Mouse (Mus musculus) urinary bladder, postnatal 25 days (tissue): ENCODE measurements around the gene Pcdh7.
A peak's percentile ranks its signal among the peaks of the same experiment; 100 is the strongest.

Experiments used
- DNase-seq: peaks from one replicate; pipeline ENCODE4 v3.0.0; 2022; ENCODE audit warnings: low spot score

The Pcdh7 gene

DNA sequence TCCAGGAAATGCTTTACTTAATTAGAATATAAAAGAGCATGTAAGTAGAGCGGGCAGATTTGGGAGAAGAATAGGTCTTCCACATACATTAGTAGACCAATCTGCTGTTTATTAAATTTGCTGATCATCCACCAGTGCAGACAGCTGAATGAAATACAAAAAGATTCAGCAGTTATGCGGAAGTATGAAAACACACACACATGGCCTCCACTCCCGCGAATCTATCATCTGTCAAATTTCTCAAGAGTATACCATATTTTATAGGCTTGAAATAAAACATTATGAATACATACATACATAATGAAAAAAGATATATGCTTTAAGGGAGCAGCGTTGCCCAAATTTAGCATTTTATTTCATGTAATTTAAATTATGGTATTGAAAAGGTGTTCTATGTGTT is 213.6 kb downstream of the Pcdh7 start:
- DNase-seq, result no peak

DNA sequence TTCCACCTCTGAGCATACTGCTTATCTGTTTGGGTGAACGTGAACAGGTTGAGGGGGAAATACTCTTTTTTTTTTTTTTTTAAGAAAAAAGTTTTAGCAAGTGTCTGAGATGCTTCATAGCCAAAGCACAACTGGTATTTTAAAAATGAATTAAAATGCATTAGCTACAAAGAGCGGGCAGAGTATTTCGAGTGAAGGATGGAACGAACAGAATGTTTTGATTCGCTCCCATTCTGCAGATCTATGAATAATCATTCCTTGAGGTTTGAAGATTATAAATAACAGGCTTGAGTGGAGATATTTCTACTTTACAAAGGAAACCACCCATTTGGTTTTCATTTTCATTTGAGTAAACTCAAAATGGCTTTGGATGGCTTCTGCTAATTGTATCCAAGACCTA is 214.0 kb downstream of the Pcdh7 start:
- DNase-seq, result no peak

DNA sequence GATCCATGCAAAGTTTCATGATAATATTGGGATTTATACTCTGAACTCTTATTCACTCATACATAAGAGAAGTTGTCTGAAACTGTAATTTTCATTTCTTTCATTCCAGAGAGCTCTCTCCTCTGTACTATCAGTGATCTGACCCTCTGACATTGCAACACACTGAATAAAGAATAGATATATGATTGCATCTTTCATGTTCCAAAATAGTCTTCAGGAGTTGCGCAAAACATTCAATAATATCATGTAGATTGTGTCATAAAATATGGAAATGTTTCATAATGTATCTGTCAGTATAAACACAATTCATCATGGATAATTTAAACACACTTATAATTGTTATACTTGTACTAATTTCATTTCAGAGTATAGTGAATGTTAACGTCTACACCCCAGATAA is 216.9 kb downstream of the Pcdh7 start:
- DNase-seq, result no peak

DNA sequence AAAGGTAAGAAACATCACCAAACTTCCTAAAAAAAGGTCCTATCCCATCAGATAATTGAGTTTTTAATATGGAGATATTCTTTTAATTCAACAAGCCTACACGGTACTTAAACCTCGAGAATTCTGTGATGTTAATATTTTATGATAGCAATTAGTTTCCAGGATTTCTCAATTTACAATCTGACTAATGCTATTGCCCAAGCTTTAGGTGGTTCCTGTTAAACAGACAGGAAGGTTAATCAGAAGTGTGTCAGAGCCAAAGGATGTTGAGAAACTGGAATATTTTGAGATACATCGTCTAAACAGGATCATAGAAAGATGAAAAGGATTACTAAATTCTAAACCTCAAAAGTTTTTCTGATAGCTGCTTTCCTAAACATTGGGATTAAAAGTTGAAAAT is 222.7 kb downstream of the Pcdh7 start:
- no peak for DNase-seq

DNA sequence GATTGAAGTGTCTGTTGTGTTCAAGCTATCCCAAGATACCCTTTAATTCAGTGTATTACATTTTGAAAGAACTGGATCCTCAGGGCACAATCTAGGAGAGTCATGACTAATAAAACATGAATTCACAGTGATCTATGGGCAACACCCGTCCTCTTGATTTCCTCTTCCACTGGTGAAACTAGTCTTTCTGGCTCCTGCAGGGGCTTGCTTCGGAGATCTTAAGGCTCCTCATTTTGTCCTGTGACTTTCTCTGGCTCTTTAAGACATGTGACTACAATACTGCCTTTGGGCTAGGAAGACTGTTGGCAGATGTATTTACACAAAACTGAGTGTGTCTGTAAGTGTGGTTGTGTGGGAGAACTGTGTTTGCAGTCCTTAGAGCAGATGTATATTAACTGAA is 225.4 kb downstream of the Pcdh7 start:
- DNase-seq, result peak; percentile 13

DNA sequence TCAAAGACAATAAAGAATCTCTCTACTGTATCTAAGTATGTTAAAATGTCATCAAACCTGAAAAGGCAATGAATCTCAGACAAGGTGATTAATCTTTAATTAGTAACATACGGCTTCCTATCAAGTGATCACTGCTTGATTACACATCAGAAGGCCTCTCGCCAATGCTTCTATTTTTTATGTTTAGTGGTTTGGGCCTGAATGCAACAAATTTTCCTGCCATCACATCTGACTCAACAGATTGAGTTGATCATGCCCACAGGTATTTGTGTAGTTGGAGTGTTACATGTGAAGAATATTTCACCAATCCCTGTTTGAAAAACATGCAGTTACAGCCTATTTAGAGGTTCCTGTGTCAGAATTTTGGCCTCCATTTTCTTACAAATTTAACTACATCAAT is 225.8 kb downstream of the Pcdh7 start:
- DNase-seq, result no peak

DNA sequence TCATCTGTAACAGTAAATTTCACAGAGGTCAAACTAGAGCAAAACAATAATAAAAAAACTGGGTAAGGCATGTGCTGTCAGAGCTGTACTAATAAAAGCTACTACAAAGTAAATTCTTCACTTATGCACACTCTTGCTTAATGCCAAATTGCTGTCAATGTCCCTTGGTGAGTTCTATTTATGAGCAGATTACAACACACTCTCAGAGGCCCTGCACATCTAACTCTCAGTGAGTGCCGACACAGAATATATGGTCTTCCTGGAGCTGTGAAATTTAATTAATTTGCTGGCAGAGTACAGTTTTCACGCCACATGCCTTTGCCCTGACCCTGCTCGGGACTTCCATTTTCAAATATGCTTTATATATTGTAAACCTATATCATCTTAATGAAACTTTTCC is 227.7 kb downstream of the Pcdh7 start:
- DNase-seq, result no peak

DNA sequence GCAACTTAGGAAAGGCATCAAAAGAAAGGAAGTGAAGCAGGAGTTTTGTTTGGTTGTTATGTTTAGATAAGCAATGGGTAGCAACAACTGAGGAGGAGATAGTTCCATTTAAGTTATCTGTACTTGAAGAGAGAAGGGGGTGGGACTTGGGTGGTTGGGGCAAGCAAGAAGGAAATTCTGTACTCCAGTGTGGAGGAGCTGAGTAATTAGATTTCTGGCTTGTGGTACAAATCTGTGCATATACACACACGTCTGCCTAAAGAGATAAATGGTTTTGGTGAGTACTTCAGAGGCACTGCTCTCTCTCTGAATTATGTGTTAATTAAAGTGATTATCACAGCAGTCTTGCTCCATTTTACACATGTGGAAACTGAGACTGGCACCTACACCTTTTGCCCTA is 241.6 kb downstream of the Pcdh7 start:
- DNase-seq, result no peak

DNA sequence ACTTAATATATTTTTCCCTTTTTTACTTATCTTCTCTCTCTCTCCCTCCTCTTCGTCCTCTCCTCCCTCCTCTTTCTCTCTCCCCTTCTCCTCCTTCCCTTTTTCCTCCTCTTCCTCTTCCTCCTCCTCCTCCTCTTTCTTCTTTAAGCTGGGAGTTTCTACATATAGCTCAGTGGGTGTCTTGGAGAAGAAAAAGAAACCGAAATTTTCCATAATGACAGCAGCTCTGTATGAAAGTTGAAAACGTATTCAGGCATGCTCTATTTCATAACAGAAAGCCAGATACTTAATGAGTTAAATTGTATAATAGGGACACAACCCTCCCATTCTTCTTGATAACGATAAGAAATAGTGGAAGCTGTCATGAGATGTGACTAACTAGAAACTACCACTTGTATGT is 246.0 kb downstream of the Pcdh7 start:
- no peak for DNase-seq

DNA sequence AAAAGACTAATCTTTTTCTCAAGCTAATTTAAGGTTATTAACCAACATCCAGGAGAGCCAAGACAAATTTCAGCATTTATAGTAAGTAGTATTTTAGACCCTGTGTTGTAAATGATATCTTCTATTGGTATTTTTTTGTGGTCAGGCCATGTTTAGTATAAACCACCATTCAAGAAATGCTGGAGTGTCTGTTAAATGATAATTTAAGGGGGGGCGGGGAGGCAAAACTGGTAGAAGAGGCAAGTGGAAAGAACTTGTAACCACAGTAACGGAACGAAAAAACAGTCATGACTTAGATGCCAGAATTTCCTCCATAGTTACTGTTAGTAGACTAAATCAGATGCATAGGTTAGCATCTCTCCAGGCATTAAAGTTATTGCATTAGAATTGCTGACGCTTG is 246.4 kb downstream of the Pcdh7 start:
- DNase-seq, result no peak

DNA sequence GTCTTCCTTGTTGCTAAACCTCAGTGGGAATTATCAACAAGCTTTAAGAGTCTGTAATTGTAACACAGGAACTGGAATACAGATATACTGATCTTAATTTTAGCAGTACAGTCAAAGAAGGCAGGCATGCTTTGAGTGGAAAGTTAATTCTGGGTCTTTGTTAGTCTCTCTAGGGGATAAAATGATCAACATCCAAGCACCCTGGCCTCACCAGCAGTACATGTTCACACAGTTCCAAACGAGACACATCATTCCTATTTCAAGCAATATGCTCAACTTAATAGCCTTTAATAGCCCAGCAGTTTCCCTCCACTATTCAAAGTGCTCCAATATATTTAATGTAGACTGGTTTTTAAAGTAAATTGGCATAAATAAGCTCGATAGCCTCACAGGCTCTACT is 275.8 kb downstream of the Pcdh7 start:
- no peak for DNase-seq

DNA sequence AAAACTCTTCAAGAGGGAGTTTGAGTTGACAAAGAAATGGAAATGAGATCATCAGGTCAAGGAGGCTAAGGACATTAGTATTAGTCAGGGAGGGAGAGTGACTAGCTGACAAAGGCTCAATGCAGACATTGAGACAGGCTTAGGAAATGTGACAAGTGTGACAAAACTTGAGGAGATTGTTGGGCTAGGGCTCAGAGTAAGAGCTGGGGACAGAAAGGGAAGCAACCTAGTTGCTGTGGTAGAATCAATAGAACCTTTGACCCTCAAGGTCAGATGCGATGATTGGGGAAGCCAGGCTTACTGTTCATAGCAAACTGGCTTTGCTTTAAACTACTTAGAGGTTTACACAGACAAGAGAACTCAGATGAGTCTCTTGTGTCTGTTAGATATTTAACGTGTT is 303.6 kb downstream of the Pcdh7 start:
- DNase-seq, result no peak

DNA sequence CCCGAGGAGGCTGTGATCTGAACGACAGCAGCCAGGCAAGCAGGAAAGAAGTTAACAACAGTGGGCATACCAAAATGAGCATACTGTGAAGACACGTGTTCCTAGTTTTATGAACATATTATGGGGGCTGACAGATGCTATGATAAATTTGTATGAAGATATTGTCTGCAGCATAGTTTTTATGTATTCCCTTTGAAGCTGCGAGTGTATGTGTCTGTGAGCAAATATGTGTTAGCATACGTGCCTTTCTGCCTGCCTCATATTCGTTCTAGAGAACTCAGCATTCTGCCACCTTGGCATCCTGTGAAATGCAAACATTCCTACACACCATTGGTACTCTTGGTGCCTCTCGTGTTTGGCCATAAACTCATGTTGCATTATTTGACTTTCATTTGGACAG is 307.4 kb downstream of the Pcdh7 start:
- DNase-seq, result no peak

DNA sequence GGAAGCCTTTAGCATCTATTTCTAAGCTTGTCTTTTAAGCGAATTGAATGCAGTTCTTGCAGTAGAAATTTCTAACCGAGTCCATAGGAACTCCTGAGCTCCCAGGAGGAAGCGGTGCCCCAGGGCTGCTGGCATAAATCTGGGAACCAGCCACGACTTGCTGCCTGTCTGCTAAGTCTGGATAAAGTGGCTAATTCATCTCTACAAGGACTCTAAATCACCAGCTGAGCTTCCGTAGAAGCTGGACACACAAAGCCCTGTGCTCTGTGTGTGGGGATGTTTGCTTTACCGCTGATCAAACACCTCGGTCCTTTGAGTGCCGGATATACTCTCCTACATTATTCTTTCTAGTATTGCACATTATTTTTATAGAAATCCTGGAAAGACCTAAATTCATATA is 308.0 kb downstream of the Pcdh7 start:
- DNase-seq, result no peak

DNA sequence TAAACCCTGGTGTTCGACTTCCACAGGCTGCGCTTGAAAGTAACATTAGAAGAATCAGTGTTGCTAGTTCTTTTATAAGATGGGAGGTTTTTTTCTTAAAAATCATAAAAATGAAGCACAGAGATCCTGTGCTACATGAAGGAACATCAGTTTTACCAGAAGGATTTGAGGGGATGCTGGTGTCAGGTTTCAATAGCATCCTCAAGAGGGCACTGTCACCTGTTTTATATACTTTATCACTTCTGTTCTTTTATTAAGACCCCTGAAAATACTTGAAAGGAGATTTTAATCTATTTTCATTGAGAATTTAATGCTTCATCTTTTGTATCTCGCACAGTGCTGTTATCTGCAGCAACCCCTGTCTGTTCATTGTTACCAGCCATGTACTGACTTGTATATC is 322.1 kb downstream of the Pcdh7 start:
- DNase-seq, result no peak

DNA sequence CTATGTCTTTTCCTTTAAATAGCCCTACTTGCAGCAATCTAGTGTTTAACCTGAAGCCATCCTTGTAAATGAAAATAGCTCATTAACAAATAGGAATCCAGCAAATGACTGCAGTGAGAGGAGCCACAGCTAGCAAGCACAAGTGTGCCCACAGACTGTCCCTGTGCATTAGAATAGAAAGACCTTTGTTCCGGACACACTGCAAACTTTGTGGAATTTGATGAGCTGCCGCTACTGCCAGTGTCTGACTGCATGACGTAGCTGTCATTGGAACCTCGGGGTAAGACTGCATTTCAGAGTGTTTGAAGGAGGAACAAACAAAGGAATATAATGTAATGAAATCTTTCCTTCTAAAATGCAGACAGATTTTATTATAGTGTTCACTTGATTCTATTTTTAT is 326.4 kb downstream of the Pcdh7 start:
- no peak for DNase-seq

DNA sequence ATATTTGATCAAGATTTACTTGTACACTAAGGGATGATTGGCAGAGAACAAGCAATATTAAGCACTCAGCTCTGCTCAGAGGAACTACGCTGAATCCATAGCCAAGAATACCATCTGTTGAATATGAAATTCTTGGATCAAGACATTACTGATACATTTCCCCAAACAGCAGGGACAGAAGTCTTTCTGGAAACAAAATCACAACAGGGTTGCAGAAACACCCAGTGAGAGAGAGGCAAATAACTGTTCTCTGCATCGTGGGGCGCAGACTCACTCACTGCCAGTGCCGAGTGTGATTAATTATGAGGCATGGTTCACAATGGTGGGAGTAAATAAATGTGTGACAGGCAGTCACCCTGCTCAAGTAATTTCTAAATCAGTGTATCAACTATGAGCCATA is 363.3 kb downstream of the Pcdh7 start:
- no peak for DNase-seq

DNA sequence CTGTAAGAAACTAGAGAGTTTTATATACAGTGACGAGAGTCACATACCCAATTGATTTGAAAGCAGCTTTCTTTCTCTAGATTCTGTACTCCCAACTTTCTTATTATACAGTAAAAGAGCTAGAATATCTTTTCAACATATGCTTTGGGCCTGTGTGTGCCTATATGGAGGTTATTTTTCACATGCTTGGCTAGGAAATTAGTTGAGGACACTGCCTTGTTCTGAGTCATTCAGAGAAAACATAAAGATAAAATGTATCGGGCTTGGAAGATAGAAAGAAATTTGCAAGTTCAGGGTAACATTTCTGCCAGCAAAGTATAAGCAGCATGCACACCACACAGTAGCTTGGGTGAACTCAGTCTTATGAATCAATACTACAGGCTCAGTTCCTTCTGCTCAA is 364.5 kb downstream of the Pcdh7 start:
- no peak for DNase-seq

DNA sequence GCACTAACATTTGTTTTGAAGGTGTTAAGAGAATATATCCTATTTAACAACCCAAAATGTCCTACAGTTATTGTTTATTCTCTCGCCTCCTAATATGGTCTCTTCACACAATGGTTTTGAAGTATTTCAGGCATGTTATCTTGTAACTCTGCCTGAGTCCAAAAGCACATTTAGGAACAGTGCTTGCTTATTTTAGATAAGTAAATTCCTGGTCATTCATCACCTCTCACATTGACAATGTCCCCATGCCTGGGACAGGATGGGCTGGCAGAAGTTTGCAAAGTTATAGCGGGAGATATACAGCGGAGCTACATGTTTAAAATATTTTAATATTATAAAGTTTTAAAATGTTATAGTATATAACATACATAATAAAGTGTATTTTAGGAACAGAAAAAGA is 365.3 kb downstream of the Pcdh7 start:
- DNase-seq, result no peak

DNA sequence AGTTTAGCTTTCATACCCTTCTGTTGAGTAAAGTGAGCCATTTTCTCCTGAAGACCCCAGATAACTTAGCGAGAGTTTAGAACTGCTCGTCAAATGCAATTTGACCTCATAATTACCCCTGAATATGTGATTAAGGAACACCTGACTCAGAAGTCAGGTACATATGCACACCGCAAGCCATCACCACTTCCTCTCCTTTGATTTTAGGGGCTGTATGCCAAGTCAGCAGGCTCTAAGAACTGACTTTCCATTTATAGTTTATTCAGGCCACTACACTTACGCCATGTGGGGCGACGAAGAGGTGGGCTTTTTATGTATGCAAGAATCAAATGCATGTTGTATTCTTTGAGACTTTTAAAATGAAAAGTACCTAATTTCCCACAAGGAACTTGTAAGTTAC is 366.2 kb downstream of the Pcdh7 start:
- no peak for DNase-seq

DNA sequence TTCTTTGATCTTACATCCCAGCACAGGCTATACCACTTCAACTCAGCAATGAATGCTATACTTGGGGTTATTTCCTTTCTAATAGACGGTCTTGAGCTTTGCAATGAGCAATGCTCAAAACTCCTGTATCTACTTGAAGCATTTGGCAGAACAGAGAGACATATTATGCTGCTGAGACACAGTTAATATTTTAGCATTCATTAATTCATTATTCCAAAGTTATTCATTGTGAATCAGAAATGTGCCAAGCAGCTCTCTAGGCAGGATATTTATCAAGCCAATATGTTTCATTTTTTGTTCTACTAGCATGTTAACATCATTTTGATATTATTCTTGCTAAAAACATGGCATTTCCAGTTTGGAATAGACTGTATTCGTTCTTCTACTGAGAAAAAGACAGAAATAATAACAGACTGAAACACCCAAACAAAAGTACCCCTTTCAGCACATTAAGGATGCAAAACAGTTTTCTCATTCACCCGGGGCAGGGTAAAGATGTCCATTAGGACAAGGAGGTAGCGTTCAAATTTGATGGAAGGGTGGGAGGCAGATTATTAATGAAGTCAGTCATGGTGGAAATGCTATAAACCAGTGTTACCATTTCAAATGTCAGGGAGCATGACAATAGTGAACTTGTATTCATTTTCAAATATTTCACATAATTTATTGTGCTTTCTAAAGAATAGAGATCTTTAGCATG is 391.0 kb downstream of the Pcdh7 start:
- DNase-seq, result no peak

DNA sequence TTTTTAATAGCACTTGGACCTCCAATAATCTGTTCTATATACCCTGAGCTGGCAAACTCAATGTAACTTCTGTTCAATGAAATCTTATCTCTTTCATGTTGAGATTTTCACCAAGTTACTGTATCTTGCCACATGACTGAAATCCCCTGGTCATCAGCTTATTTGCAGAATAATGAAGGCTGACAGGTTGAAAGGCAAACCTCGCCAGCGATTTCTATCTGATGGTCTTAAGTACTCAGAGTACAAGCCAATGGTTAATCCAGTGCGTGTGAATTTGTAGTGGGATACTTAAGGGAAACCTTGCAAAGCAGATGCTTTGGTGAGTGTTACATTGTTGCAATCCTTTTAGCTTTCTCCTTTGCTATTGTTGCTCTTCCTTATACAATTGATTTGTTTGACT is 398.3 kb downstream of the Pcdh7 start:
- DNase-seq, result no peak

DNA sequence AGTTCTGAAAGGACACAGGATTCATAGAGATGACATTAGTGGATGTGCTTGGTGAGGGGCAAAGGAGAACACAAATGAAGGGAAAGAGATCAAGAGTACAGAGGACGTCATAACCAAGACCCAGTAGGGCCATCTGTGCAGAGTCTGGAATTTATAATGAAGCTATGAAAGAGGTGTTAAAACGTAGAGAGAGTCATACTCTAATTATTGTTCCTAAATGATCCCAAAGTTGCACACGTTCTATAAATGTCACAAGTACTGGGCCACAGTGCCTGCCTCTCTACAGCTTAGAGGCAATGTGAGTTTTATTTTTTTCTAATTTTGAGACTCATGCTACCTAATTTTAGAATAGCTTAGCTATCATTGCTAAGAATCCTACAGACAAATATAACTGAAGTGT is 400.1 kb downstream of the Pcdh7 start:
- no peak for DNase-seq

DNA sequence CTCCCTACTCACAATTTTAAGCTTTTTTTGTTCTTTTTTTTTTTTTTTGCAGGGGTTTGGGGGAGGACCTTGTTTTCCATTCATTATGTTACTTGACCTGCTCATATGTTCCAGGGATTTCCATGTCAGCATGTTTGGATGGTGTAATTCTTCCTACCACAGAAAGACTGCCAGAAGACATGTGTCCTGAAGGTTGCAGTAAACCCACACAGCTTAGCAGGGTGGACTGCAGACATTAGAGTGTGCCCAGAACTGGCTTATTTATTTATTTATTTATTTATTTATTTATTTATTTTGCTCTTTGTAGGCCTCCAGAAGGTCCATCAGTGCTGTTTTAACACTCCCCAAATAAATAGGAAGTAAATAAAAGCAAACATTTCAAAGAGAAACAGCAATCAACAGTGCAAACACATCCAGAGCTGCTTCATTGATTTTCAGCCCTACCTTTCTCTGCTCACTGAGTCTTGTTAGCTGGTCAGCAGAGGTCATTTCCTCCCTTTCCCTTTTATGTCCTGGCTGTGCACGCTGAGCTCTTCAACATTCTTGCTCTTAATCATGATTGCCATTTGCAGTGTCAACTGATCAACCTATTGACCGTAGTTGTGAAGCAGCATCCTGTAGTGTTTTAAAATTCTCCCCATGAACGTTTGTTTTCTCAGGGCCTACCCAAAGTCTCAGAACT is 401.3 kb downstream of the Pcdh7 start:
- DNase-seq, result no peak
